Mouse (Mus musculus): ENCODE results near the gene Ybx2. TPM values are rescaled to one million over a fixed set of nuclear protein-coding genes. Genes with fewer than 3 reads are reported as not detected.

Ybx2 gene
- polyA plus RNA-seq, 1 experiment from 2014 or later, result 0.42 TPM

DNA sequence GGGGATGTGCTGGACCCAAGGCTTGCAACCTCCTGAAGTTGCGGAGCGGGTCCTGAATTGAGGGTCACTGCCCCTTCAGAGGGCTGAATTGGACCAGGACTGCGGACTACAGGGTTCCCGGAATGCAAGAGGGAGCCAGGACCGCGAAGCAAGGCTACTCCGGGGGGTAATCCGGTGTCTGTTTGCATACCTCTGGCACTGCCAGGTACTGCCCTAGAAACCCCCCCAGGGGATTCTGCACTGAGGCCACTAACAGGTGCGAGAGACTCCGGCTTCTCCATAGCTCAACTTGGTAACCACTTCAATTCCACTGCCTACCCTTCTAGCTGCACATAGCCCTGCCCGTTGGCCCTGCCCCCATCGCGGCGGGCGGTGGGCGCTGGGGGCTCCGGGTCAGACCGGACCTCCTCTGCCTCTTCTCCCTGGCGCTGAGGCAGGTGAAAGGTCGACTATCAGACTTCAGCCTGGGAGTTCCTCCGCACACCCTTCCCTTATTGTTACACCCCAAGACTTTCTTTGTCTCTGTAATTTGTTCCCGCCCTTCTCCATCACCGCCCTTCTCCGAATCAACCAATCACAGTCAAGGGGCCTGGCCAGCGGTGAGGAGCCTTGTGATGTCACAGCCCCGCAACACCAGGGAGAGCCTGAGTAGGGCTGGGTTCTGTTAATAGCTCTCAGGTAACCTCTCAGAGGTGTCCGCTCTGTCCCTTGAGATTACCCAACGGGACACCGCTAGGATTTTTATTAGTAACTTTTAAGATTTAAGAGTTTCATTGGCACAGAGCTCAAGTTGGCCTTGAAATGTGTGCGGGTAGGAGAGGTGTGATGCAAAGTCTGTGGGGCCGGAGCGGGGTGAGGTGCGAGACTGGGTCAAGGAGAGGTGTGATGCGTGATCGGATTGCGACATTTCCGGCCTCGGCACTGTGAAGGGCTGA lies 34.9 kb upstream of the Ybx2 start, which contains the start of the genes 2810408A11Rik and Neurl4:
TSS of gene 2810408A11Rik (minus strand) at position 517 of the 935 bp plus-strand sequence.
TSS of gene Neurl4 (plus strand) at position 602 of the 935 bp plus-strand sequence.
- WGBS, result under 1% methylated on average over 38 of the region's 38 CpGs
- H3K36me3 ChIP-seq (ENCODE audit: control insufficient read depth, insufficient read depth), result peaks cover 19% of the 10 kb centered on the region

DNA sequence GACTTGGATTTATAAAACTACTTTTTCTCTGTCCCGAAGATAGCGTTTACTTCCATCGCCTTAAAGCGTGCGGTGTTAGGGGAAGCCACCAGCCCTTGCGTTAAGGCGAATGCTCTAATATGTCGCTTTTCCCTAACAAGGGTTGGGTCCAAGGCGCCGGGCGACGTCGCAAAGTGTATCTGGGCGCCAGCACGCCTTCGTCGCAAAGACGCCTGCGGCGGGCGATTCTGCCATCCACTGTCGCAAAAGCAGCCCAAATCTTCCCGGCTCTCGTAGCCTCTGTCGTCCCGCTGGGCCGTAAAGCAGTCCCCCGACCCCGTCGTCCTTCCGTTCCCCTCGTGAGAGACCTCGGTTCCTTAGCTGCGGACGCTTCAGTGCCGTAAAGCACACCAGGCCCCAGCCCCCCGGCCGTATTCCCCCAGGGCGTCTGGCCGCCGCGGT lies 34.2 kb upstream of the Ybx2 start:
- TF ChIP-seq CTCF (IDR thresholded peaks at IDR 0.05; ENCODE audit: low read depth), result no peak
- Histone ChIP-seq H3K4me2 (replicated peaks; ENCODE audit: low read depth) (peak overlapping the region; percentile 98), H3K36me3 (ENCODE audit: control insufficient read depth, insufficient read depth) (peaks cover 26% of the 10 kb centered on the region), H3K9ac (ENCODE audit: low read depth, low read length) (peak overlapping the region; percentile 65), H3K4me3 (ENCODE audit: low read depth, low read length) (peak overlapping the region; percentile 75), H3K27me3 (replicated peaks; ENCODE audit: control insufficient read depth, insufficient read depth, low read length) (no peaks in the 10 kb centered on the region), H3K9me3 (ENCODE audit: control insufficient read depth) (no peaks in the 10 kb centered on the region), H3K27ac (ENCODE audit: low read depth, low read length) (peak overlapping the region; percentile 89), H3K4me1 (replicated peaks; ENCODE audit: control insufficient read depth, insufficient read depth, low read length) (no peaks in the 10 kb centered on the region)
- WGBS, result under 1% methylated on average over 42 of the region's 42 CpGs
- ATAC-seq, result peak; percentile 80

More for the DNA sequence above, 34.9 kb upstream of the Ybx2 start, which contains the start of the genes 2810408A11Rik and Neurl4:
- Histone ChIP-seq H3K9me3 (ENCODE audit: control insufficient read depth) (no peaks in the 10 kb centered on the region), H3K4me2 (replicated peaks; ENCODE audit: low read depth) (peak within 1 kb of the TSS; percentile 98), H3K4me3 (ENCODE audit: low read depth, low read length) (peak within 1 kb of the TSS; percentile 75), H3K4me1 (replicated peaks; ENCODE audit: control insufficient read depth, insufficient read depth, low read length) (no peaks in the 10 kb centered on the region), H3K27ac (ENCODE audit: low read depth, low read length) (peak within 1 kb of the TSS; percentile 89), H3K9ac (ENCODE audit: low read depth, low read length) (peak within 1 kb of the TSS; percentile 65), H3K27me3 (replicated peaks; ENCODE audit: control insufficient read depth, insufficient read depth, low read length) (no peaks in the 10 kb centered on the region)
- ATAC-seq, result peak; percentile 93
- no peak for TF ChIP-seq CTCF (IDR thresholded peaks at IDR 0.05; ENCODE audit: low read depth)

DNA sequence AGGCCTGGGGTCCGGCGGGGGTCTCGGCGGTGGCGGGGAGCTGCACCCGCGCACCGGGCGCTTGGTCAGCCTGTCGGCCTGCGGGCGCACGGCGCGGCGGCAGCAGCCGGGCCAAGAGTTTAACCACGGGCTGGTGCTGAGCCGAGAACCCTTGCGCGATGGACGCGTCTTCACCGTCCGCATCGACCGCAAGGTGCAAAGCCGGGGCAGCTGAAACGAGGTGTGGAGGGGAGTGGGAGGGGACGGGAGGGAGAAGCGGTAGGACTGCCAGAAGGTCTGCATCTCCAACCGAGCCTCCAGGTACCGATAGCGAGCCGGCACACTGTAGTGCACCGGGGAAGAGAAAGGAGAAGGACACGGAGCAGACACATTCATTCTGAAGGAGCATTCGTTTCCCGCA lies 33.6 kb upstream of the Ybx2 start:
- Histone ChIP-seq H3K4me2 (replicated peaks; ENCODE audit: low read depth) (peak overlapping the region; percentile 98), H3K4me3 (ENCODE audit: low read depth, low read length) (peak overlapping the region; percentile 75), H3K27ac (ENCODE audit: low read depth, low read length) (peak overlapping the region; percentile 89), H3K9me3 (ENCODE audit: control insufficient read depth) (no peaks in the 10 kb centered on the region), H3K9ac (ENCODE audit: low read depth, low read length) (peak overlapping the region; percentile 65), H3K27me3 (replicated peaks; ENCODE audit: control insufficient read depth, insufficient read depth, low read length) (no peaks in the 10 kb centered on the region), H3K4me1 (replicated peaks; ENCODE audit: control insufficient read depth, insufficient read depth, low read length) (no peaks in the 10 kb centered on the region), H3K36me3 (ENCODE audit: control insufficient read depth, insufficient read depth) (peaks cover 31% of the 10 kb centered on the region)
- under 1% methylated on average over 34 of the region's 39 CpGs for WGBS
- ATAC-seq, result no peak; the same call in 1 of the 2 replicates
- no peak for TF ChIP-seq CTCF (IDR thresholded peaks at IDR 0.05; ENCODE audit: low read depth)

DNA sequence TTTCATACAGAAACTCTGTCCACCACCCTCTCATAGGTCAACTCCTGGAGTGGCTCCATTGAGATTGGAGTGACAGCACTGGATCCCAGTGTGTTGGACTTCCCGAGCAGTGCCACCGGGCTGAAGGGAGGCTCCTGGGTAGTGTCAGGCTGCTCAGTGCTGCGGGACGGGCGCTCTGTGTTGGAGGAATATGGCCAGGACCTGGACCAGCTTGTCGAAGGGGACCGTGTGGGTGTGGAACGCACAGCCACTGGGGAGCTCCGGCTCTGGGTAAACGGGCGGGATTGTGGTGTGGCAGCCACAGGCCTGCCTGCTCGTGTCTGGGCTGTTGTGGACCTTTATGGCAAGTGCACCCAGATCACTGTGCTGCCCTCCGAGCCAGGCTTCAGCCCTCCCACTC lies 32.6 kb upstream of the Ybx2 start:
- H3K4me3 ChIP-seq (ENCODE audit: low read depth, low read length), result no peak overlapping the region
- 67% methylated on average over 13 of the region's 13 CpGs for WGBS
- no peak overlapping the region for H3K9ac ChIP-seq (ENCODE audit: low read depth, low read length)
- H3K27ac ChIP-seq (ENCODE audit: low read depth, low read length), result no peak overlapping the region
- H3K4me1 ChIP-seq (replicated peaks; ENCODE audit: control insufficient read depth, insufficient read depth, low read length), result no peaks in the 10 kb centered on the region
- TF ChIP-seq CTCF (IDR thresholded peaks at IDR 0.05; ENCODE audit: low read depth), result no peak
- no peaks in the 10 kb centered on the region for H3K9me3 ChIP-seq (ENCODE audit: control insufficient read depth)
- H3K27me3 ChIP-seq (replicated peaks; ENCODE audit: control insufficient read depth, insufficient read depth, low read length), result no peaks in the 10 kb centered on the region
- peak overlapping the region; percentile 98 for H3K4me2 ChIP-seq (replicated peaks; ENCODE audit: low read depth)
- no peak for ATAC-seq
- H3K36me3 ChIP-seq (ENCODE audit: control insufficient read depth, insufficient read depth), result peaks cover 41% of the 10 kb centered on the region

DNA sequence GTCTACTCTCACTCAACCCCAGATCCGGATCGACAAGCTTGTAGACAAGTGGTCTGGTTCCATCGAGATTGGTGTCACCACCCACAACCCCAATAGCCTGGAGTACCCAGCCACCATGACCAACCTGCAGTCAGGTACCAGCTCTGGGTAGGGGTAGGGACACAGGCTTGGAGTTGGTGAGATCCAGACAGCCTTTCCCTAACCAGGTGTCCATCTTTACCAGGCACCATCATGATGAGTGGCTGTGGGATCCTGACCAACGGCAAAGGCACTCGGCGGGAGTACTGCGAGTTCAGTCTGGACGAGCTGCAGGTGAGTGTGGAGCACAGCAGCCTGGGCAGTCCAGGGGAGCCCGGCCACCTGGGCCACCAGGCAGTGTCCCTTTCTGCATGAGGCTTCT lies 31.3 kb upstream of the Ybx2 start:
- H3K4me3 ChIP-seq (ENCODE audit: low read depth, low read length), result no peak overlapping the region
- no peak overlapping the region for H3K27ac ChIP-seq (ENCODE audit: low read depth, low read length)
- H3K27me3 ChIP-seq (replicated peaks; ENCODE audit: control insufficient read depth, insufficient read depth, low read length), result no peaks in the 10 kb centered on the region
- H3K4me2 ChIP-seq (replicated peaks; ENCODE audit: low read depth), result no peak overlapping the region
- H3K9me3 ChIP-seq (ENCODE audit: control insufficient read depth), result no peaks in the 10 kb centered on the region
- H3K4me1 ChIP-seq (replicated peaks; ENCODE audit: control insufficient read depth, insufficient read depth, low read length), result no peaks in the 10 kb centered on the region
- H3K36me3 ChIP-seq (ENCODE audit: control insufficient read depth, insufficient read depth), result peaks cover 54% of the 10 kb centered on the region
- no peak overlapping the region for H3K9ac ChIP-seq (ENCODE audit: low read depth, low read length)
- ATAC-seq, result no peak
- WGBS, result 93% methylated on average over 9 of the region's 9 CpGs
- TF ChIP-seq CTCF (IDR thresholded peaks at IDR 0.05; ENCODE audit: low read depth), result no peak

DNA sequence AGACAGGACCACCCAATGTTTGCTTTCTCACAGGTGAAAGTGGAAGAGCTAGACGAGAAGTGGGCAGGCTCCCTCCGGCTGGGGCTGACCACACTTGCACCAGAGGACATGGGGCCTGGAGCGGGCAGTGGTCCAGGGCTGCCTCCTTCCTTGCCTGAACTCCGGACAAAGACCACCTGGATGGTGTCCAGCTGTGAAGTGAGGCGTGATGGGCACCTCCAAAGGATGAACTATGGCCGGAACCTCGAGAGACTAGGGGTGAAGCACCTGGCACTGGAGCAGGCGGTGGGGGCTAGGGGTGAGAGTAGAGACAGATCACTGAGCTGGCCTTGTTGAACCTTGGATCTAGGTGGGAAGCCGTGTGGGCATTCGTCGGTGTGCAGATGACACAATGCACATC lies 27.0 kb upstream of the Ybx2 start:
- Histone ChIP-seq H3K4me2 (replicated peaks; ENCODE audit: low read depth) (no peak overlapping the region), H3K27ac (ENCODE audit: low read depth, low read length) (no peak overlapping the region), H3K9me3 (ENCODE audit: control insufficient read depth) (no peaks in the 10 kb centered on the region), H3K4me3 (ENCODE audit: low read depth, low read length) (no peak overlapping the region), H3K36me3 (ENCODE audit: control insufficient read depth, insufficient read depth) (peaks cover 94% of the 10 kb centered on the region), H3K27me3 (replicated peaks; ENCODE audit: control insufficient read depth, insufficient read depth, low read length) (no peaks in the 10 kb centered on the region), H3K9ac (ENCODE audit: low read depth, low read length) (no peak overlapping the region), H3K4me1 (replicated peaks; ENCODE audit: control insufficient read depth, insufficient read depth, low read length) (no peaks in the 10 kb centered on the region)
- TF ChIP-seq CTCF (IDR thresholded peaks at IDR 0.05; ENCODE audit: low read depth), result no peak
- ATAC-seq, result no peak
- 89% methylated on average over 11 of the region's 11 CpGs for WGBS
